Mouse (Mus musculus): ENCODE data around the gene Knop1.

Knop1 gene

GRCm38 (mm10) chr7:118855877-118856304, at the start of gene Knop1:
Knop1 (minus strand) TSS chr7:118856254.
- no peak for DNase-seq (ENCODE audit: low spot score)

GRCm38 (mm10) chr7:118904530-118904929, 48.5 kb upstream of the Knop1 start:
- DNase-seq (ENCODE audit: low spot score) = no peak

GRCm38 (mm10) chr7:118903879-118904278, 47.8 kb upstream of the Knop1 start:
- DNase-seq (ENCODE audit: low spot score) = no peak

- peak; percentile 19 for DNase-seq (ENCODE audit: low spot score)
These were observed 46.9 kb upstream of the Knop1 start for GRCm38 (mm10) chr7:118902944-118903343.

- no peak for DNase-seq (ENCODE audit: low spot score)
These were observed 44.0 kb upstream of the Knop1 start for GRCm38 (mm10) chr7:118900090-118900489.

- DNase-seq (ENCODE audit: low spot score) = no peak
These were observed 42.0 kb upstream of the Knop1 start for GRCm38 (mm10) chr7:118898063-118898462.

GRCm38 (mm10) chr7:118895469-118896450, 39.7 kb upstream of the Knop1 start:
- DNase-seq (ENCODE audit: low spot score) = no peak

- no peak for DNase-seq (ENCODE audit: low spot score)
These were observed 33.1 kb upstream of the Knop1 start for GRCm38 (mm10) chr7:118889046-118889680.

GRCm38 (mm10) chr7:118887303-118888055, 31.4 kb upstream of the Knop1 start:
- no peak for DNase-seq (ENCODE audit: low spot score)

GRCm38 (mm10) chr7:118884969-118885368, 28.9 kb upstream of the Knop1 start:
- no peak for DNase-seq (ENCODE audit: low spot score)

GRCm38 (mm10) chr7:118883957-118884356, 27.9 kb upstream of the Knop1 start:
- no peak for DNase-seq (ENCODE audit: low spot score)

- DNase-seq (ENCODE audit: low spot score) = no peak
These were observed 23.5 kb upstream of the Knop1 start for GRCm38 (mm10) chr7:118879466-118880029.

- no peak for DNase-seq (ENCODE audit: low spot score)
These were observed 9.3 kb upstream of the Knop1 start for GRCm38 (mm10) chr7:118865362-118865761.

- DNase-seq (ENCODE audit: low spot score) = no peak
These were observed 2.6 kb upstream of the Knop1 start for GRCm38 (mm10) chr7:118858640-118859039.

GRCm38 (mm10) chr7:118855171-118855876, 730 bp downstream of the Knop1 start, which contains the start of gene Iqck:
Iqck (plus strand) TSS chr7:118855752.
- DNase-seq (ENCODE audit: low spot score) = peak; percentile 92

GRCm38 (mm10) chr7:118854606-118855005, 1.4 kb downstream of the Knop1 start:
- DNase-seq (ENCODE audit: low spot score) = no peak

- DNase-seq (ENCODE audit: low spot score) = no peak
These were observed 3.4 kb downstream of the Knop1 start for GRCm38 (mm10) chr7:118852611-118853010.

GRCm38 (mm10) chr7:118851571-118851970, 4.5 kb downstream of the Knop1 start:
- no peak for DNase-seq (ENCODE audit: low spot score)

GRCm38 (mm10) chr7:118850676-118851290, 5.3 kb downstream of the Knop1 start:
- DNase-seq (ENCODE audit: low spot score) = no peak

- no peak for DNase-seq (ENCODE audit: low spot score)
These were observed 6.4 kb downstream of the Knop1 start for GRCm38 (mm10) chr7:118849543-118850250.

Measured in testis, postnatal 14 days (tissue).